Mouse (Mus musculus): ENCODE results near the gene Mrps5. TPM values are rescaled to one million over a fixed set of nuclear protein-coding genes. Genes with fewer than 3 reads are reported as not detected.
A peak's percentile ranks its signal among the peaks of the same experiment; 100 is the strongest.

The Mrps5 gene
- polyA plus RNA-seq (2015; fragmentation: Nextera tagmentation; extraction: Ambion mirVana), result 155 and 165 TPM in 2 replicates

GRCm38 (mm10) chr2:127586694-127587513 is at the start of gene Mrps5, which contains the start of gene Zfp661:
Gene Mrps5, plus strand, starts transcription at chr2:127587222.
Gene Zfp661, minus strand, starts transcription at chr2:127587094.
- peak; percentile 89 for ATAC-seq
- peaks cover 16% of the 10 kb centered on the region for H3K4me1 ChIP-seq (replicated peaks)

GRCm38 (mm10) chr2:127537548-127537947 is 49.5 kb upstream of the Mrps5 start:
- Histone ChIP-seq H3K27ac (no peak overlapping the region), H3K4me2 (replicated peaks) (no peak overlapping the region), H3K9ac (no peak overlapping the region), H3K27me3 (replicated peaks) (peaks cover 44% of the 10 kb centered on the region), H3K9me3 (no peaks in the 10 kb centered on the region), H3K36me3 (no peaks in the 10 kb centered on the region), H3K4me1 (replicated peaks) (peaks cover 7% of the 10 kb centered on the region), H3K4me3 (replicated peaks) (no peak overlapping the region)
- ATAC-seq, result no peak
- WGBS, result 59% methylated on average over 3 of the region's 3 CpGs

More at GRCm38 (mm10) chr2:127586694-127587513, at the start of gene Mrps5, which contains the start of gene Zfp661:
- H3K9ac ChIP-seq, result peak within 1 kb of the TSS; percentile 86
- H3K27ac ChIP-seq, result peak within 1 kb of the TSS; percentile 85
- H3K9me3 ChIP-seq, result no peaks in the 10 kb centered on the region
- no peaks in the 10 kb centered on the region for H3K36me3 ChIP-seq
- H3K4me3 ChIP-seq (replicated peaks), result peak within 1 kb of the TSS; percentile 92
- no peaks in the 10 kb centered on the region for H3K27me3 ChIP-seq (replicated peaks)
- peak within 1 kb of the TSS; percentile 71 for H3K4me2 ChIP-seq (replicated peaks)
- 4% methylated on average over 39 of the region's 39 CpGs for WGBS

GRCm38 (mm10) chr2:127539494-127539893 is 47.5 kb upstream of the Mrps5 start:
- Histone ChIP-seq H3K27me3 (replicated peaks) (peaks cover 50% of the 10 kb centered on the region), H3K9me3 (no peaks in the 10 kb centered on the region), H3K27ac (no peak overlapping the region), H3K4me3 (replicated peaks) (no peak overlapping the region), H3K4me2 (replicated peaks) (no peak overlapping the region), H3K9ac (no peak overlapping the region), H3K36me3 (no peaks in the 10 kb centered on the region), H3K4me1 (replicated peaks) (peaks cover 7% of the 10 kb centered on the region)
- no peak for ATAC-seq
- 26% methylated on average over 4 of the region's 4 CpGs for WGBS

GRCm38 (mm10) chr2:127541185-127541584 is 45.8 kb upstream of the Mrps5 start, which contains the start of gene Prom2:
Gene Prom2, minus strand, starts transcription at chr2:127541467.
- Histone ChIP-seq H3K36me3 (no peaks in the 10 kb centered on the region), H3K4me2 (replicated peaks) (peak within 1 kb of the TSS; percentile 65), H3K27ac (no peak within 1 kb of the TSS), H3K9me3 (no peaks in the 10 kb centered on the region), H3K4me3 (replicated peaks) (peak within 1 kb of the TSS; percentile 22), H3K9ac (no peak within 1 kb of the TSS), H3K4me1 (replicated peaks) (peaks cover 7% of the 10 kb centered on the region), H3K27me3 (replicated peaks) (peaks cover 50% of the 10 kb centered on the region)
- peak; percentile 92 for ATAC-seq
- WGBS, result 5% methylated on average over 29 of the region's 29 CpGs

GRCm38 (mm10) chr2:127541697-127542096 is 45.3 kb upstream of the Mrps5 start:
- H3K27ac ChIP-seq, result no peak overlapping the region
- H3K4me3 ChIP-seq (replicated peaks), result no peak overlapping the region
- WGBS, result 88% methylated on average over 2 of the region's 2 CpGs
- no peak for ATAC-seq
- peak overlapping the region; percentile 65; the same call in 1 of the 2 replicates for H3K4me2 ChIP-seq (replicated peaks)
- no peaks in the 10 kb centered on the region for H3K36me3 ChIP-seq
- no peaks in the 10 kb centered on the region for H3K9me3 ChIP-seq
- H3K4me1 ChIP-seq (replicated peaks), result peaks cover 7% of the 10 kb centered on the region
- H3K27me3 ChIP-seq (replicated peaks), result peaks cover 50% of the 10 kb centered on the region
- H3K9ac ChIP-seq, result no peak overlapping the region

GRCm38 (mm10) chr2:127548342-127549074 is 38.5 kb upstream of the Mrps5 start:
- no peak overlapping the region for H3K4me3 ChIP-seq (replicated peaks)
- H3K4me2 ChIP-seq (replicated peaks), result no peak overlapping the region
- H3K27ac ChIP-seq, result no peak overlapping the region
- no peak for ATAC-seq
- H3K9me3 ChIP-seq, result no peaks in the 10 kb centered on the region
- H3K4me1 ChIP-seq (replicated peaks), result no peaks in the 10 kb centered on the region
- no peak overlapping the region for H3K9ac ChIP-seq
- H3K36me3 ChIP-seq, result no peaks in the 10 kb centered on the region
- WGBS, result 79% methylated on average over 5 of the region's 5 CpGs
- H3K27me3 ChIP-seq (replicated peaks), result 0 out of 2 replicates have a peak, but pooled peaks cover under 1% of the 10 kb centered on the region

- Histone ChIP-seq H3K4me3 (replicated peaks) (no peak overlapping the region), H3K27me3 (replicated peaks) (no peaks in the 10 kb centered on the region), H3K9ac (no peak overlapping the region), H3K27ac (no peak overlapping the region), H3K4me2 (replicated peaks) (no peak overlapping the region), H3K4me1 (replicated peaks) (no peaks in the 10 kb centered on the region), H3K9me3 (no peaks in the 10 kb centered on the region), H3K36me3 (no peaks in the 10 kb centered on the region)
- no peak for ATAC-seq
Observed at GRCm38 (mm10) chr2:127549711-127550110, 37.3 kb upstream of the Mrps5 start.

GRCm38 (mm10) chr2:127550446-127550845 is 36.6 kb upstream of the Mrps5 start:
- H3K4me2 ChIP-seq (replicated peaks), result no peak overlapping the region
- H3K4me3 ChIP-seq (replicated peaks), result no peak overlapping the region
- H3K9me3 ChIP-seq, result no peaks in the 10 kb centered on the region
- H3K4me1 ChIP-seq (replicated peaks), result no peaks in the 10 kb centered on the region
- no peak overlapping the region for H3K27ac ChIP-seq
- H3K36me3 ChIP-seq, result no peaks in the 10 kb centered on the region
- H3K27me3 ChIP-seq (replicated peaks), result no peaks in the 10 kb centered on the region
- ATAC-seq, result no peak
- 69% methylated on average over 1 of the region's 1 CpGs for WGBS
- no peak overlapping the region for H3K9ac ChIP-seq

GRCm38 (mm10) chr2:127551078-127551477 is 35.9 kb upstream of the Mrps5 start:
- no peak overlapping the region for H3K27ac ChIP-seq
- no peak overlapping the region for H3K4me3 ChIP-seq (replicated peaks)
- H3K4me2 ChIP-seq (replicated peaks), result no peak overlapping the region
- no peaks in the 10 kb centered on the region for H3K9me3 ChIP-seq
- no peaks in the 10 kb centered on the region for H3K4me1 ChIP-seq (replicated peaks)
- ATAC-seq, result no peak
- H3K27me3 ChIP-seq (replicated peaks), result no peaks in the 10 kb centered on the region
- H3K36me3 ChIP-seq, result no peaks in the 10 kb centered on the region
- no peak overlapping the region for H3K9ac ChIP-seq
- WGBS, result 52% methylated on average over 5 of the region's 5 CpGs

- no peaks in the 10 kb centered on the region for H3K9me3 ChIP-seq
- no peak overlapping the region for H3K9ac ChIP-seq
- H3K36me3 ChIP-seq, result no peaks in the 10 kb centered on the region
- no peak overlapping the region; the same call in 1 of the 2 replicates for H3K4me3 ChIP-seq (replicated peaks)
- H3K4me1 ChIP-seq (replicated peaks), result no peaks in the 10 kb centered on the region
- WGBS, result 17% methylated on average over 18 of the region's 18 CpGs
- H3K27me3 ChIP-seq (replicated peaks), result peaks cover 1% of the 10 kb centered on the region; the same call in 1 of the 2 replicates
- peak overlapping the region; percentile 47 for H3K4me2 ChIP-seq (replicated peaks)
- no peak overlapping the region for H3K27ac ChIP-seq
- ATAC-seq, result peak; percentile 94
Observed at GRCm38 (mm10) chr2:127559070-127559966, 27.7 kb upstream of the Mrps5 start.

- no peak for ATAC-seq
- Histone ChIP-seq H3K27me3 (replicated peaks) (no peaks in the 10 kb centered on the region), H3K4me3 (replicated peaks) (no peak overlapping the region), H3K36me3 (peaks cover 9% of the 10 kb centered on the region; the same call in 1 of the 2 replicates), H3K4me1 (replicated peaks) (no peaks in the 10 kb centered on the region), H3K4me2 (replicated peaks) (no peak overlapping the region), H3K9me3 (no peaks in the 10 kb centered on the region), H3K27ac (no peak overlapping the region), H3K9ac (no peak overlapping the region)
- 48% methylated on average over 1 of the region's 1 CpGs for WGBS
Observed at GRCm38 (mm10) chr2:127573322-127573721, 13.7 kb upstream of the Mrps5 start.

All from intestine, embryonic 15.5 days (tissue).